Mouse (Mus musculus) embryonic facial prominence, embryonic 13.5 days (tissue): ENCODE measurements around the gene Vps37b. TPM values are rescaled to one million over a fixed set of nuclear protein-coding genes. Genes with fewer than 3 reads are reported as not detected.

Experiments
- ATAC-seq: fragments of 200-750 bp; cut with Nextera tagmentation; 2 replicates; pipeline ENCODE4 v1.8.0; 2017; ENCODE audit warnings: low read depth; ENCODE audit not compliant: insufficient number of reproducible peaks, insufficient read depth, low FRiP score, low TSS enrichment
- H3K27ac ChIP-seq: fragments of 300-500 bp; sonication (generic); 2 replicates; pipeline ENCODE4 v1.5.1; 2015; ENCODE audit warnings: moderate library complexity, mild to moderate bottlenecking, inconsistent platforms
- H3K27me3 ChIP-seq: fragments of 300-500 bp; sonication (generic); 2 replicates; pipeline ENCODE4 v1.6.1; 2015; ENCODE audit warnings: mild to moderate bottlenecking, inconsistent platforms
- H3K36me3 ChIP-seq: fragments of 300-500 bp; sonication (generic); 2 replicates; pipeline ENCODE4 v1.6.1; 2015; ENCODE audit warnings: mild to moderate bottlenecking, inconsistent platforms
- H3K4me1 ChIP-seq: fragments of 300-500 bp; sonication (generic); 2 replicates; pipeline ENCODE4 v1.6.1; 2015; ENCODE audit warnings: inconsistent platforms
- H3K4me2 ChIP-seq: fragments of 300-500 bp; sonication (generic); 2 replicates; pipeline ENCODE4 v1.6.1; 2015; ENCODE audit warnings: moderate library complexity, mild to moderate bottlenecking, inconsistent platforms
- H3K4me3 ChIP-seq: fragments of 300-500 bp; sonication (generic); 2 replicates; pipeline ENCODE4 v1.5.1; 2015; ENCODE audit warnings: mild to moderate bottlenecking, inconsistent platforms
- H3K9ac ChIP-seq: fragments of 300-500 bp; sonication (generic); 2 replicates; pipeline ENCODE4 v1.6.1; 2015; ENCODE audit warnings: mild to moderate bottlenecking, inconsistent platforms
- H3K9me3 ChIP-seq: fragments of 300-500 bp; sonication (generic); 2 replicates; pipeline ENCODE4 v1.6.1; 2016; ENCODE audit warnings: inconsistent platforms
- WGBS: fragments of 180-500 bp; shearing (Covaris S2); methylation state at CpG from one replicate; pipeline ENCODE4 v1.1.7; 2015; ENCODE audit warnings: mixed read lengths; 5-methylcytosine and 5-hydroxymethylcytosine counted together
- polyA plus RNA-seq: library from polyadenylated mRNA; unstranded; fragments of >200 nt; fragmentation: Nextera tagmentation; extraction: Ambion mirVana; gene quantifications from 2 replicates; pipeline ENCODE4 v1.2.1, GENCODE M21; 2015

The Vps37b gene
- polyA plus RNA-seq, 1 experiment from 2014 or later = 39.0 TPM

GRCm38 (mm10) chr5:124019348-124020216 is 12.5 kb downstream of the Vps37b start:
- WGBS = 71% methylated on average over 12 of the region's 12 CpGs
- H3K9me3 ChIP-seq = no peaks in the 10 kb centered on the region
- ATAC-seq = no peak
- peaks cover 42% of the 10 kb centered on the region for H3K4me1 ChIP-seq
- H3K9ac ChIP-seq = no peak overlapping the region
- no peak overlapping the region for H3K27ac ChIP-seq
- H3K4me2 ChIP-seq = no peak overlapping the region
- no peaks in the 10 kb centered on the region for H3K27me3 ChIP-seq
- H3K36me3 ChIP-seq = peaks cover 12% of the 10 kb centered on the region; the same call in 1 of the 2 replicates
- H3K4me3 ChIP-seq = no peak overlapping the region

DNA sequence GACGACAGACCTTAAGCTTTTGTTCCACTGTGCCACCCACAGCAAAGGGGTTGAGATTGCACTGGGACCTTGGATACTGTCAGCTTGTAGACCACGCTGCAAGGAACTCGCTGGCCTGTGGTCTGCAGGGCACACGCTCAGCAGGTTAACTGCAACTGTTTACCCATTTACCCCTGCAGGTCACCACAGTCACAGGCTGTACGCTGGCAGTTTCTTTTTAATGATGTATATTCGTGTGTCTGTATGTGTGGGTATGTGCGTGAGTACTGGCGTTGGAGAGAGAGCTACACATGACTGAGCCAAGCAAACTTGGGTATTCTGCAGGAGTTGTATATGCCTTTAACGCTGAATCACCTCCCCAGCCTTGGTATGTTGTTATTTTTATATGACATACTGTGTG is 13.4 kb downstream of the Vps37b start:
- no peak overlapping the region for H3K4me2 ChIP-seq
- H3K27me3 ChIP-seq = no peaks in the 10 kb centered on the region
- ATAC-seq = no peak
- no peak overlapping the region for H3K27ac ChIP-seq
- H3K4me3 ChIP-seq = no peak overlapping the region
- H3K9ac ChIP-seq = no peak overlapping the region
- 91% methylated on average over 9 of the region's 9 CpGs for WGBS
- no peaks in the 10 kb centered on the region for H3K9me3 ChIP-seq
- peaks cover 44% of the 10 kb centered on the region for H3K4me1 ChIP-seq
- peaks cover 12% of the 10 kb centered on the region; the same call in 1 of the 2 replicates for H3K36me3 ChIP-seq

DNA sequence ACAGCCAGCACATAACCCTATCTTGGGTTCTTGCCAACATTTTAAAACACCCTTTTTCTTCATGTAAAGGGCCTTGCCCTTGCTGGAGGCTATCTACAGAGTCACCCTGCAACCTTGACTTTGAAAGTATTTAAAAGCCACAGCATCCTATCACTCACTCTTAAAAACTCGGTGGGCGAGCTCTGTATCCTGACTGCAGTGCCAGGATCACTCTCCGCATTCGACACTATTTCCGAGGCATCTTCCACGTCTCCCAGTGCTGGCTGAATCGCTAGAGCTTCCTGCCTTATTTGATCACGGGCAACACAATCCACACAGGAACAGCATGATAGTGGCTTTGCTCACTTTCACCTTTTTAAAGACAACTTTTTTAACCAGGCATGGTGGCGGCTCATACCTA is 14.1 kb downstream of the Vps37b start:
- H3K4me3 ChIP-seq = no peak overlapping the region
- H3K4me1 ChIP-seq = peaks cover 46% of the 10 kb centered on the region
- no peak for ATAC-seq
- H3K9me3 ChIP-seq = no peaks in the 10 kb centered on the region
- WGBS = 78% methylated on average over 9 of the region's 9 CpGs
- H3K36me3 ChIP-seq = peaks cover 14% of the 10 kb centered on the region; the same call in 1 of the 2 replicates
- H3K27ac ChIP-seq = no peak overlapping the region
- no peaks in the 10 kb centered on the region for H3K27me3 ChIP-seq
- no peak overlapping the region for H3K9ac ChIP-seq
- no peak overlapping the region for H3K4me2 ChIP-seq

DNA sequence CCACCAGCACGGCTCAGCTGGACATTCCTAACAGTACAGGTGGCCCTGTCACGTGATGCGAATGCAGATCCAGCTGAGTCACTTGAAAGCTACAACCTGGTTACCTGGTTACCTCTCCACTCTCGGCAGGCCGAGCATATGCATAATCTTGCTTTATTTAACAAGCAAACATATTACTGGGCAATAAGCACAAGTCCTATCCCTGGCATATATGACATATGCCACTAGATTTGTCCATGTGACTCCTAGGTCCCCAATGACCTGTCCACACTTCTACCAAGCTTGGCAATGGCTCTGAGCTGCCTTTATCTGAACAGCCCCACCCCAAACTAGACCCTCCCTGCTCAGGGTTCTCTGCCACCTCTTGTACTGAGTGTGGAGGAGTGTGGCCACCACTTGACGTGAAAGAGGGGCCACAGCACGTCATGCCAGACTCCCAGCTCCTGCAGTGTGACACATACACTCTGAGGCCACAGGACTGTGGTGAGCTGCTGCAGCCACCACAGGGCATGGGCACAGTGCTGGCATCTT is 15.7 kb downstream of the Vps37b start:
- H3K4me1 ChIP-seq = peaks cover 62% of the 10 kb centered on the region
- no peak overlapping the region for H3K27ac ChIP-seq
- 87% methylated on average over 7 of the region's 7 CpGs for WGBS

GRCm38 (mm10) chr5:124015727-124016126 is 16.3 kb downstream of the Vps37b start:
- Histone ChIP-seq H3K9ac (no peak overlapping the region), H3K36me3 (0 out of 2 replicates have a peak, but pooled peaks cover 6% of the 10 kb centered on the region), H3K4me3 (no peak overlapping the region), H3K4me2 (no peak overlapping the region), H3K9me3 (no peaks in the 10 kb centered on the region), H3K27me3 (no peaks in the 10 kb centered on the region), H3K27ac (no peak overlapping the region), H3K4me1 (peaks cover 68% of the 10 kb centered on the region)
- WGBS = 68% methylated on average over 2 of the region's 2 CpGs
- no peak for ATAC-seq

More for the DNA sequence above, 15.7 kb downstream of the Vps37b start:
- H3K4me3 ChIP-seq = no peak overlapping the region
- no peaks in the 10 kb centered on the region for H3K9me3 ChIP-seq
- ATAC-seq = no peak
- H3K27me3 ChIP-seq = no peaks in the 10 kb centered on the region
- H3K4me2 ChIP-seq = no peak overlapping the region
- no peak overlapping the region for H3K9ac ChIP-seq
- 0 out of 2 replicates have a peak, but pooled peaks cover 6% of the 10 kb centered on the region for H3K36me3 ChIP-seq

DNA sequence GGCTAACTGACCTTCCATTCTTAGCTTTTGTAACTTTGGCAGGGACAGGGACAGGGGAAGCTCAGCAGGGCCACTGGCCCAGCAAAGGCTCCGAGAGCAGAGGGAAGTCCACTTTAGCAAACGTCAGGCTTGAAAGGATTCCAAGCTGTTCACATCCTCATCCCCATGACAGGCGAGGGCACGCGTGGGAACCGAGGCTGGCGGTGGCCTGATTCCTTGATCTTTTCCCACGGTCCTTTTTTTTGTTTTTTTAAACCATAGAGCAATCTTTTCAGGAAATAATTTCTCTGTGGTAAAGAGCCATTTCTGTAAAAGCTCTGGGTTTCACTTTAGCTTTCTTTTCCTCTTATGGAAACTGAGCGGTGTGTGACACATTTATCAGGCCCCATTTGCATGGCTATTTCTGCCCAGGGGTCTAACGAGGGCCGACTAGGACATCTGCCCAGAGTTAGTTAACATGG is 17.2 kb downstream of the Vps37b start:
- H3K27me3 ChIP-seq = no peaks in the 10 kb centered on the region
- WGBS = 18% methylated on average over 11 of the region's 11 CpGs
- H3K4me1 ChIP-seq = peaks cover 68% of the 10 kb centered on the region
- no peaks in the 10 kb centered on the region for H3K9me3 ChIP-seq
- H3K9ac ChIP-seq = no peak overlapping the region
- H3K4me2 ChIP-seq = no peak overlapping the region
- peaks cover 13% of the 10 kb centered on the region for H3K36me3 ChIP-seq
- H3K27ac ChIP-seq = peak overlapping the region; percentile 28
- no peak for ATAC-seq
- H3K4me3 ChIP-seq = no peak overlapping the region

GRCm38 (mm10) chr5:124014180-124014579 is 17.9 kb downstream of the Vps37b start:
- Histone ChIP-seq H3K4me1 (peaks cover 62% of the 10 kb centered on the region), H3K27me3 (no peaks in the 10 kb centered on the region), H3K36me3 (peaks cover 17% of the 10 kb centered on the region), H3K4me3 (no peak overlapping the region), H3K9ac (no peak overlapping the region), H3K9me3 (no peaks in the 10 kb centered on the region), H3K27ac (no peak overlapping the region), H3K4me2 (no peak overlapping the region)
- WGBS = 78% methylated on average over 3 of the region's 3 CpGs
- ATAC-seq = no peak

GRCm38 (mm10) chr5:124013747-124014146 is 18.3 kb downstream of the Vps37b start:
- H3K4me3 ChIP-seq = no peak overlapping the region
- H3K4me1 ChIP-seq = peaks cover 60% of the 10 kb centered on the region
- ATAC-seq = no peak
- no peaks in the 10 kb centered on the region for H3K27me3 ChIP-seq
- no peaks in the 10 kb centered on the region for H3K9me3 ChIP-seq
- peaks cover 21% of the 10 kb centered on the region for H3K36me3 ChIP-seq
- no peak overlapping the region for H3K9ac ChIP-seq
- H3K4me2 ChIP-seq = no peak overlapping the region
- WGBS = 71% methylated on average over 16 of the region's 16 CpGs
- no peak overlapping the region for H3K27ac ChIP-seq

- 84% methylated on average over 10 of the region's 10 CpGs for WGBS
- no peaks in the 10 kb centered on the region for H3K9me3 ChIP-seq
- H3K4me3 ChIP-seq = no peak overlapping the region
- peaks cover 55% of the 10 kb centered on the region for H3K4me1 ChIP-seq
- no peaks in the 10 kb centered on the region for H3K27me3 ChIP-seq
- H3K4me2 ChIP-seq = no peak overlapping the region
- peaks cover 26% of the 10 kb centered on the region for H3K36me3 ChIP-seq
- H3K27ac ChIP-seq = no peak overlapping the region; the same call in 1 of the 2 replicates
- ATAC-seq = no peak
- no peak overlapping the region for H3K9ac ChIP-seq
Measured at GRCm38 (mm10) chr5:124012885-124013284, 19.2 kb downstream of the Vps37b start.

DNA sequence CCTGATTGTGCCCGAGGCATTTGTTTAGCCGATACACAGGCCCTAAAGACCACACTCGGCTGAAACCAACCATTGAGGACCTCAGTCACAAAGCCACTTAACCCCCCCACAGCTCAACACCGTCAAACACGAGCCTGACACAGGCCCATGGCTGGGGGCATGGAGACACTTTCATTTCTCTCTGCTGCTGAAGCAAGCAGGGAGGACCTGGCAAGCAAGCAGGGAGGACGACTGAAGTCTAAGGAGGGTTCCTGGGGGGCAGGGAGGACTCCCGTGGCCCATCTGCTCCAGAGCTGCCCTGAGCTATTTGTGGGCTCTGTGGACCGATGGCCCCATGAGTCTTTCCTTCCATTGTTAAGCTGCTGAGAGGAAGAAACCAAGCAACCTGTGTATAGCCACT is 20.1 kb downstream of the Vps37b start:
- no peak for ATAC-seq
- H3K9me3 ChIP-seq = no peaks in the 10 kb centered on the region
- H3K36me3 ChIP-seq = peaks cover 36% of the 10 kb centered on the region
- no peak overlapping the region for H3K4me3 ChIP-seq
- peaks cover 49% of the 10 kb centered on the region for H3K4me1 ChIP-seq
- no peaks in the 10 kb centered on the region for H3K27me3 ChIP-seq
- peak overlapping the region; percentile 82 for H3K27ac ChIP-seq
- 20% methylated on average over 8 of the region's 8 CpGs for WGBS
- peak overlapping the region; percentile 42 for H3K4me2 ChIP-seq
- H3K9ac ChIP-seq = peak overlapping the region; percentile 46; the same call in 1 of the 2 replicates

GRCm38 (mm10) chr5:124010910-124011655 is 21.0 kb downstream of the Vps37b start:
- H3K9ac ChIP-seq = peak overlapping the region; percentile 46; the same call in 1 of the 2 replicates
- ATAC-seq = peak; percentile 30; the same call in 1 of the 2 replicates

More at GRCm38 (mm10) chr5:124010910-124011655, 21.0 kb downstream of the Vps37b start:
- Histone ChIP-seq H3K27me3 (no peaks in the 10 kb centered on the region), H3K4me2 (peak overlapping the region; percentile 42), H3K4me3 (peak overlapping the region; percentile 7; the same call in 1 of the 2 replicates), H3K27ac (peak overlapping the region; percentile 82), H3K9me3 (no peaks in the 10 kb centered on the region), H3K4me1 (peaks cover 48% of the 10 kb centered on the region), H3K36me3 (peaks cover 44% of the 10 kb centered on the region)
- WGBS = 16% methylated on average over 19 of the region's 19 CpGs
